Mouse (Mus musculus): ENCODE measurements around the gene Pin4.

DNA sequence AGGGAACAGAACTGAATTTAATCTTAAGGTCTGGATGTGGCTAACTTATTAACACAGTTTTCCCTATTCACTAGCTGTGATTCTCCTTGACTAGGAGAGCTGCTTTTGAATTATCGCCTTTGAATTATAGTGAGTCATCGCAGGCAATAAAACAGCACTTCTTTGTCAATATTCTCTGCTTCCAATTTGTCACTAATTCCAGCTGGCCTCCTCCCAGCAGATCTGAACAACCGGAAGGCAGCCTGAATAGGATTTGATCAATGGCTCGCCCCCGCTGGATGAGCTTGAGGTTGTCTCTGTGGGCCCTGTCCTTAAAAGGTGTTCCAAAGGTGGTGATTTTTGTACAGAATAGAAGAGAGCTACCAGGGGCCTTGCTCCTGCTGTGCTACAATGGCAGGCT is 47.3 kb downstream of the Pin4 start:
- no peak for TF ChIP-seq POLR2A (IDR thresholded peaks at IDR 0.05; ENCODE audit: extremely low read depth, insufficient read depth, low read length)
- no peak for TF ChIP-seq CTCF (IDR thresholded peaks at IDR 0.05; ENCODE audit: low read depth, low read length)
